Mouse (Mus musculus): ENCODE results near the gene Smarcc1. TPM values are rescaled to one million over a fixed set of nuclear protein-coding genes. Genes with fewer than 3 reads are reported as not detected.
A peak's percentile ranks its signal among the peaks of the same experiment; 100 is the strongest.
"Not testable (repeated sequence)": the region's sequence is repeated elsewhere in the genome, so short reads cannot be mapped to it uniquely, and the experiment has no call there.

Smarcc1 gene
- total RNA-seq, 2 experiments from 2014 or later, result 63.1 to 72.3 TPM

GRCm38 (mm10) chr9:110130896-110131524 lies 13.5 kb downstream of the Smarcc1 start:
- DNase-seq (ENCODE audit: low spot score in 2 of 2), result no peak

GRCm38 (mm10) chr9:110131525-110132197 lies 14.2 kb downstream of the Smarcc1 start:
- peak; percentile 99 to 100 for DNase-seq (ENCODE audit: low spot score in 2 of 2)

DNA sequence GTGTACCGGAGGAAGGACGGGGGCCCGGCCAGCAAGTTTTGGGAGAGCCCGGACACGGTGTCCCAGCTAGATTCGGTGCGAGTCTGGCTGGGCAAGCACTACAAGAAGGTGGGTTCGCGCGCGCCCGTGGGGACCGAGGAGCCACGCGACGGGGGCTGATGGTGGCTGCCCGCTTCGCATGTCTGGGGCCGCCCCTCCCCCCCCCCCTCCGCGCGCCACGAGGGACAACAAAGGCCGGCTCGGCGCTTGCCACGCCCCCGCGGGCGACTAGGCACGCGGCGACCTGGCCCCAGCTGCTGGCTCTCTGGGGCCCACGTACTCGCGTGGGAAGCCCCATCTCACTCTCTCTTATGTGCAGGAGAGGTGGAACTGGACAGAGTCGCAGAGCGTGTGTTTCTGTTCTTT lies 14.7 kb downstream of the Smarcc1 start:
- peak in 1 of 2 experiments; percentile 29 for DNase-seq (ENCODE audit: low spot score in 2 of 2)

DNA sequence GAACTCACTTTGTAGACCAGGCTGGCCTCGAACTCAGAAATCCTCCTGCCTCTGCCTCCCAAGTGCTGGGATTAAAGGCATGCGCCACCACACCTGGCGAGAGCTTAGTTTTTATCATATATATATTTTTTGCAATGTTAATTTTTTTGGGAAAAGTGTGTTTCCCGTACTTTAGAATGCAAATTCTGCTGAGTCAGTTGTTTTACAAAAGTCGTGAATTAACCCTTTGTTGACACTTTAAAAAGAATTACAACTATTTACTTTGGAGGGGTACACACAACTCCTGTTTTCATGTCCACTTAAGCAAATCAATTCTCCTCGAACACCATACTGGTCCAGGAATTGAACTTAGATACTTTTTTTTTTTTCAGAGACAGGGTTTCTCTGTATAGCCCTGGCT lies 15.4 kb downstream of the Smarcc1 start:
- no peak for DNase-seq (ENCODE audit: low spot score in 2 of 2)

- DNase-seq (ENCODE audit: low spot score in 2 of 2), result no peak
These were observed 16.7 kb downstream of the Smarcc1 start for GRCm38 (mm10) chr9:110134176-110134575.

DNA sequence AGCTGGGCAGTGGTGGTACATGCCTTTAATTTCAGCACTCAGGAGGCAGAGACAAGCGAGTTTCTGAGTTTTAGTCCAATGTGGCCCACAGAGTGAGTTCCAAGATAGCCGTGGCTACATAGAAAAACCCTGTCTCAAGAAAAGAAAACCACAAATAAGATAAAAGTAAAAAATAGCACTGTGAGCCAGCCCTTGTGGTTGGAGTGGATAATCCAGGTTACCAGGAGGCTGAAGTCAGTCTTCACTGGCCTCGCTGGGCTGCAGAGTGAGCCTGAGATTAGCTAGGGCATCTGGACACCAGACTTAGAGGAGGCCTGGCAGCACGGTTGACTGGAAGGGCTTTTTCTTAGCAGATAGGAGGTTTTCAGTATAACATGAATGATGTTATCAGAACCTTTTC lies 21.6 kb downstream of the Smarcc1 start:
- no peak for DNase-seq (ENCODE audit: low spot score in 2 of 2)

DNA sequence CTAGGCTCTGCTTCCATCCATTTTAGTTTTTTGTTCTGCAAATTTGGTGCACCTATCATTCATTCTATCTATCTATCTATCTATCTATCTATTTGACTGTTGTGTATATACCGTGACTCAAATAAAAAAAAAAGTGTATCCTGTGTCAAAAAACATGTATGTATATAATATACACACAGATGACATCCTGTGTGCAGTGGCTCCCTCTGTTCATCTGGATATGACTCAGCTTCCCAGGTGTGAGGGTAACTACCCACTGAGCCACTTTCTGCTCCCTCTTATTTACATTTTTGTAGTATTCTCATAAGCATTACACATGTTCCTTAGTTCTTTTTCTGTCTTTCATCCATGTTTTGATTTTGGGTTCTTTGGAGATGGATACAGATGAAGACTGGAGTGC lies 24.6 kb downstream of the Smarcc1 start:
- no peak for DNase-seq (ENCODE audit: low spot score in 2 of 2)

DNA sequence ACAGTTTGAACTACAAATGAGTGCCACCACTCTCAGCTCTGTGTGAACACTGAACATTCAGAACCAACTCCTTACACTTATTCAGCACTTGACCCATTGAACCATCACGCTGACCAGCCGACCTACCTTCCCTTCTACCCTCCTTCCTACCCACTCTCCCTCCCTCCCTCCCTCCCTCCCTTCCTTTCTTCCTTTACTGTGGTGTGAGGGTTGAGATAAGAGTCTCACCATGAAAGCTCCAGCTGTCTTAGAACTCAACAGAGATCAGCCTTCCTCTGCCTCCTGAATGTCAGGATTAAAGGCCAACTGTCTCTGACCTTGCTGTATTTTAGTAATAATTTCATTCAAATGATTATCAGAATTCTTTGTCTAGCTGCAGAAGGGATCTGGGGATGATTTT lies 31.1 kb downstream of the Smarcc1 start:
- no peak for DNase-seq (ENCODE audit: low spot score in 2 of 2)

GRCm38 (mm10) chr9:110159036-110159435 lies 41.5 kb downstream of the Smarcc1 start:
- no peak for DNase-seq (ENCODE audit: low spot score in 2 of 2)

- not testable (repeated sequence) for DNase-seq (ENCODE audit: low spot score in 2 of 2)
These were observed 43.0 kb downstream of the Smarcc1 start for GRCm38 (mm10) chr9:110160486-110160885.

- DNase-seq (ENCODE audit: low spot score in 2 of 2), result no peak
These were observed 44.9 kb downstream of the Smarcc1 start for GRCm38 (mm10) chr9:110162441-110162840.

GRCm38 (mm10) chr9:110163071-110163470 lies 45.6 kb downstream of the Smarcc1 start:
- no peak for DNase-seq (ENCODE audit: low spot score in 2 of 2)

- no peak for DNase-seq (ENCODE audit: low spot score in 2 of 2)
These were observed 53.4 kb downstream of the Smarcc1 start for GRCm38 (mm10) chr9:110170858-110171257.

- DNase-seq (ENCODE audit: low spot score in 2 of 2), result no peak
These were observed 82.4 kb downstream of the Smarcc1 start for GRCm38 (mm10) chr9:110199870-110200269.

DNA sequence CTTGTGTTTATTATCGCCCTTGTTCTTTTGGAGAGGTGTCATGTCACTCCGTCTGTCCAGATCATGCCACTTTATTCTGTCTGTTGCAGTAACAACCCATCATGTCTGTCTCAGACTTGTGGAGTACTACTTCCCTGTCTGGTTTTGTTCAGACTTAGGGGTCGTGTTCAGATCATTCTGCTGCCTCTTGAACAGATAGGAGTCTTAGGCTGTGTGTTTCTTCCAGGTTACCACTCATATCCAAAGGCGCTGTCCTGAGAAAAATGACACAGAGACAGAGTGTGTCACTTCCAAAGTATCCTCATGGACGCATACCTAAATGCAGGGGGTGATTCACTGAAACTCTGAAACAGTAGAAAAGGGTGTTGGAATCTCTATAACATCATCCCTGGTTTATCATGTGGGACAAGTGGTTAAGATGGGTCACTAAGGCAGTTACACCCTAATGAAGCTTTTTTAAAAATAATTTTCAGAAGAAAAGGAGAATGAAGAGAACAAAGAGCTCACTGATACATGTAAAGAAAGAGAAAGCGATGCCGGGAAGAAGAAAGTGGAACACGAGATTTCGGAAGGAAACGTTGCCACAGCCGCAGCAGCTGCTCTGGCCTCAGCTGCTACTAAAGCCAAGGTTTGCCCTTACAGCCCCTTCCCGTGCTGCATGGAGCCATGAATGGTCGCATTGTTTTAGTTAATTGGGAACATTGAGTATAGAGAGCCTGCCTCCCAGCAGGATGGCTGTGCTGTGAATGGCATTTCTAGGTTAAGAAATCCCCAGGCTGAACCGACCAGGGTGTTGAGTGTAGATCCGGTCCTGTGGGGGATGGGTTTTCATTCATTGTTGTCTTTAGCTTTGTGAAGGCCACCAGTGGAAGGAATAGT lies 88.3 kb downstream of the Smarcc1 start:
- no peak for DNase-seq (ENCODE audit: low spot score in 2 of 2)

DNA sequence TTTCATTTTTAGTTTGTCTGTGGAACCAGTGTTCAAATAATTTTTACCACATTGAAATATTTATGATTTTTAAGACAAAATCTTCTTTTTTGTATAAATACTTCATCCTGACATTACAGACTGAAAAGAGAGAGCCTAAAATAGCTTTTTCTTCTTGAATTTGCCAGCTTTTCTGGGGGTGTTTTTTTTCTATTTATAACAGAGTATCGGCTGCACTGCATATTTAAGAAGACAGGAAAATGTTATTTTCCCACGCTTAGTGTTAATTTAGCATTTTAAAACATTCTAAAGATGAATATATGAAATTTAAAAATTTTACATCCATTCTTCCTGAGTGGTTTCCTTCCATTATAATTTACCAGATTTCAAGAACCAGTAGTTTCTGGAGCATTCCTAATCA lies 88.9 kb downstream of the Smarcc1 start:
- no peak for DNase-seq (ENCODE audit: low spot score in 2 of 2)

DNA sequence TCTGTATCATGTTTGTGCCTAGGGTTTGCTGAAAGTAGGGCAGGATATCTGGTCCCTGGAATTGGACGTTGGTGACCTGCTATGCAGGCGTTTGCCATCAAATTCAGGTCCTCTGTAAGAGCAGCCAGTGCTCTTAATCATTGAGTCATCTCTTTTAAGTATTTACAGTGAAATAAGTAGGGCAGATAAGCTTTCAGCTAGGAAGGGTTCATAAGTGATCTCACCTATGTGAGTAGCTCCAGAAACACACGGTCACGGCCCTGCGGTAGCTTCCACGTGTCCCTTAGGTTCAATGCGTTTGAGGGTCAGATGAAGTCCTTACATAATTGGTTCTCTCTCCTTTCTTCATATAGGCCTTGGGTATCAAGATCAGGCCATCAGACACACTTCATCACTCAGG lies 90.8 kb downstream of the Smarcc1 start:
- no peak for DNase-seq (ENCODE audit: low spot score in 2 of 2)

- no peak for DNase-seq (ENCODE audit: low spot score in 2 of 2)
These were observed 91.5 kb downstream of the Smarcc1 start for GRCm38 (mm10) chr9:110208967-110209366.

GRCm38 (mm10) chr9:110224273-110224672 lies 106.8 kb downstream of the Smarcc1 start:
- DNase-seq (ENCODE audit: low spot score in 2 of 2), result no peak

GRCm38 (mm10) chr9:110226191-110226590 lies 108.7 kb downstream of the Smarcc1 start:
- DNase-seq (ENCODE audit: low spot score in 2 of 2), result no peak

GRCm38 (mm10) chr9:110228671-110229070 lies 111.2 kb downstream of the Smarcc1 start:
- no peak for DNase-seq (ENCODE audit: low spot score in 2 of 2)

- no peak for DNase-seq (ENCODE audit: low spot score in 2 of 2)
These were observed 111.6 kb downstream of the Smarcc1 start for GRCm38 (mm10) chr9:110229112-110229511.

Data from gastrocnemius, postnatal 4 days (tissue).